Mouse (Mus musculus) midbrain, embryonic 13.5 days (tissue): ENCODE data around the gene Pip5k1a. TPM values are rescaled to one million over a fixed set of nuclear protein-coding genes. Genes with fewer than 3 reads are reported as not detected.

Experiments
- ATAC-seq: fragments of 200-750 bp; cut with Nextera tagmentation; 2 replicates; pipeline ENCODE4 v1.8.0; 2017; ENCODE audit warnings: mild to moderate bottlenecking, moderate TSS enrichment, moderate library complexity
- H3K27ac ChIP-seq: fragments of 300-500 bp; sonication (generic); 2 replicates; pipeline ENCODE4 v1.5.1; 2015; ENCODE audit warnings: inconsistent platforms, mild to moderate bottlenecking, moderate library complexity
- H3K27me3 ChIP-seq: fragments of 300-500 bp; sonication (generic); 2 replicates; pipeline ENCODE4 v1.6.1; 2015; ENCODE audit warnings: mild to moderate bottlenecking, inconsistent platforms
- H3K36me3 ChIP-seq: fragments of 300-500 bp; sonication (generic); 2 replicates; pipeline ENCODE4 v1.6.1; 2015; ENCODE audit warnings: mild to moderate bottlenecking, inconsistent platforms
- H3K4me1 ChIP-seq: fragments of 300-500 bp; sonication (generic); replicated peaks from 2 replicates; pipeline ENCODE4 v1.6.1; 2015; ENCODE audit warnings: inconsistent platforms
- H3K4me2 ChIP-seq: fragments of 300-500 bp; sonication (generic); replicated peaks from 2 replicates; pipeline ENCODE4 v1.6.1; 2015; ENCODE audit warnings: moderate library complexity, mild to moderate bottlenecking, inconsistent platforms
- H3K4me3 ChIP-seq: fragments of 300-500 bp; sonication (generic); replicated peaks from 2 replicates; pipeline ENCODE4 v1.5.1; 2015; ENCODE audit warnings: mild to moderate bottlenecking, inconsistent platforms
- H3K9ac ChIP-seq: fragments of 300-500 bp; sonication (generic); replicated peaks from 2 replicates; pipeline ENCODE4 v1.6.1; 2015; ENCODE audit warnings: mild to moderate bottlenecking, inconsistent platforms
- H3K9me3 ChIP-seq: fragments of 300-500 bp; sonication (generic); 2 replicates; pipeline ENCODE4 v1.6.1; 2016; ENCODE audit warnings: mild to moderate bottlenecking, inconsistent platforms
- WGBS: fragments of 180-500 bp; shearing (Covaris S2); methylation state at CpG from one replicate; pipeline ENCODE4 v1.1.7; 2015; 5-methylcytosine and 5-hydroxymethylcytosine counted together
- polyA plus RNA-seq: library from polyadenylated mRNA; unstranded; fragments of >200 nt; fragmentation: Nextera tagmentation; extraction: Ambion mirVana; gene quantifications from 2 replicates; pipeline ENCODE4 v1.2.1, GENCODE M21; 2015

Pip5k1a gene
- polyA plus RNA-seq, 1 experiment from 2014 or later: 20.5 TPM

DNA sequence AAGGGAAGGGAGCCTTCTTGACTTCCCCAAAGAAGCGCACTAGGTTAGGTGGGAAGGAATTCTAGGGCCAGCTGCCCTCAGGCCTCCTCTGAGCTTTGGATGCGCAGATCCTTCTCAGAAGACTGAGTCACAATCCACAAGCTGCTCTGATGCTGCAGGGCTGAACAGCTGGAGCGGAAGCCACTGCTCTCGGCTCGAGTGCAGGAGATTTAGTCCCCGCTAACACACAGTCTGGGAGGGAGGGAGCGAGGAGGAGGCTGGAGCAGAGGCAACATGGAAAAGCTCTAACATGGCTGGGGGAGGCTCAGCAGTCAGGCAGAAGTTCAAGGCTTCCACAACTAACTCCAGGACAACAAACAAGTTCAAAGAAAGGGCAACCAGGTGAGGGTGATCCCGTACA is 48.7 kb downstream of the Pip5k1a start:
- Histone ChIP-seq H3K4me1 (peaks cover 6% of the 10 kb centered on the region; the same call in 1 of the 2 replicates), H3K36me3 (peaks cover 55% of the 10 kb centered on the region)
- 74% methylated on average over 8 of the region's 8 CpGs for WGBS

GRCm38 (mm10) chr3:95056275-95056674 is 50.5 kb downstream of the Pip5k1a start:
- Histone ChIP-seq H3K36me3 (peaks cover 37% of the 10 kb centered on the region), H3K27ac (no peak overlapping the region), H3K27me3 (no peaks in the 10 kb centered on the region), H3K9me3 (no peaks in the 10 kb centered on the region), H3K4me2 (no peak overlapping the region), H3K4me3 (no peak overlapping the region), H3K4me1 (peaks cover 6% of the 10 kb centered on the region; the same call in 1 of the 2 replicates), H3K9ac (no peak overlapping the region)
- WGBS: 96% methylated on average over 7 of the region's 7 CpGs
- no peak for ATAC-seq

More for the DNA sequence above, 48.7 kb downstream of the Pip5k1a start:
- H3K4me2 ChIP-seq: no peak overlapping the region
- H3K9ac ChIP-seq: no peak overlapping the region
- H3K4me3 ChIP-seq: no peak overlapping the region
- H3K27ac ChIP-seq: no peak overlapping the region
- no peaks in the 10 kb centered on the region for H3K9me3 ChIP-seq
- H3K27me3 ChIP-seq: no peaks in the 10 kb centered on the region
- no peak for ATAC-seq

- Histone ChIP-seq H3K9me3 (no peaks in the 10 kb centered on the region), H3K4me1 (peaks cover 6% of the 10 kb centered on the region; the same call in 1 of the 2 replicates), H3K9ac (no peak overlapping the region), H3K36me3 (peaks cover 21% of the 10 kb centered on the region), H3K4me3 (no peak overlapping the region), H3K27me3 (no peaks in the 10 kb centered on the region), H3K27ac (0 out of 2 replicates have a peak overlapping the region, but pooled peaks have one; percentile 39), H3K4me2 (no peak overlapping the region)
- no peak for ATAC-seq
- WGBS: 54% methylated on average over 10 of the region's 10 CpGs
These were observed 52.1 kb downstream of the Pip5k1a start for GRCm38 (mm10) chr3:95054481-95055260.

GRCm38 (mm10) chr3:95053701-95054100 is 53.0 kb downstream of the Pip5k1a start:
- 59% methylated on average over 3 of the region's 3 CpGs for WGBS
- H3K4me2 ChIP-seq: no peak overlapping the region
- no peaks in the 10 kb centered on the region for H3K9me3 ChIP-seq
- H3K36me3 ChIP-seq: peaks cover 12% of the 10 kb centered on the region
- H3K4me1 ChIP-seq: peaks cover 6% of the 10 kb centered on the region; the same call in 1 of the 2 replicates
- peak; percentile 56; the same call in 1 of the 2 replicates for ATAC-seq
- H3K27me3 ChIP-seq: no peaks in the 10 kb centered on the region
- no peak overlapping the region for H3K27ac ChIP-seq
- H3K9ac ChIP-seq: no peak overlapping the region
- H3K4me3 ChIP-seq: no peak overlapping the region

DNA sequence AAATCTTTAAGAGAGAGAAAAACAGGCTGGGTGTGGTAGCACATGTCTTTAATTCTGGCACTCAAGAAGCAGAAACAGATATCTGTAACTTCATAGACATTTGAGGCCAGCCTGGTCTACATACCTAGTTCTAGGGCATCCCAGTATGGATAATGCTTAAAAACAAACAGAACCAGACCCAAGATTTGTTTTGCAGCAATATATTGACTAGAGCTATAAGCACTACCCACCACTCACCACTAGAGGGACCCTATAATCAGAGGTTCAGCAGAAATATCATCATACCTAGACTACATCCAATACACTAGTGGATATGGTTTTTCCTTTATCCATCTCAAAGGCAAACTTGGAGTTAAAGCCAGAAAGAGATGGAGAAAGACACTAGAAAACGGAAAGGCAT is 53.8 kb downstream of the Pip5k1a start:
- H3K27ac ChIP-seq: no peak overlapping the region
- no peak overlapping the region for H3K9ac ChIP-seq
- H3K27me3 ChIP-seq: no peaks in the 10 kb centered on the region
- ATAC-seq: no peak
- H3K4me3 ChIP-seq: no peak overlapping the region
- H3K9me3 ChIP-seq: no peaks in the 10 kb centered on the region
- H3K36me3 ChIP-seq: peaks cover 6% of the 10 kb centered on the region
- no peak overlapping the region for H3K4me2 ChIP-seq
- peaks cover 6% of the 10 kb centered on the region; the same call in 1 of the 2 replicates for H3K4me1 ChIP-seq
- 59% methylated on average over 1 of the region's 1 CpGs for WGBS

DNA sequence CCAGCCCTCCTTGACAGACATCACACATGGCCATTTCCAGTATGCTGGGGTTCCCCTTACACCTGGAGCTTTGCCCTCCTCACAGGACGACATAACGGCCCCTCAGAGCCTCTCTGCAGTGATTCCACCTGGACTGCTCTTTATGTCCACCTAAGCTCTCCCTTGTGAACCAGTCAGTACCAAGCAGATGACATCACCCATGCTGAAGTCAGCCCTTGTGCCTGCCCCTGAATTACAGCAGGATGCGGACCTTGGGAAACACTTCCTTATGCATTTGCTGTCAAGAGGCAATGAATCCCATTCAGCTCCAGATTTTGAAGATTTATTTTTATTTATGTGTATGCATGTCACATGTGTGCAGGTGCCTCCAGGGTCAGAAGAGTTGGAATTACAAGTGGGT is 58.8 kb downstream of the Pip5k1a start:
- Histone ChIP-seq H3K4me1 (peaks cover under 1% of the 10 kb centered on the region), H3K27me3 (no peaks in the 10 kb centered on the region), H3K9me3 (no peaks in the 10 kb centered on the region), H3K27ac (no peak overlapping the region), H3K9ac (0 out of 2 replicates have a peak overlapping the region, but pooled peaks have one; percentile 19), H3K4me3 (no peak overlapping the region), H3K4me2 (no peak overlapping the region), H3K36me3 (no peaks in the 10 kb centered on the region)
- WGBS: 78% methylated on average over 3 of the region's 3 CpGs
- ATAC-seq: no peak

GRCm38 (mm10) chr3:95046462-95047057 is 60.2 kb downstream of the Pip5k1a start:
- H3K27ac ChIP-seq: no peak overlapping the region
- no peaks in the 10 kb centered on the region for H3K9me3 ChIP-seq
- H3K4me3 ChIP-seq: no peak overlapping the region
- no peak overlapping the region for H3K4me2 ChIP-seq
- no peak for ATAC-seq
- no peaks in the 10 kb centered on the region for H3K36me3 ChIP-seq
- no peaks in the 10 kb centered on the region for H3K27me3 ChIP-seq
- no peak overlapping the region for H3K9ac ChIP-seq
- peaks cover 6% of the 10 kb centered on the region for H3K4me1 ChIP-seq
- WGBS: 93% methylated on average over 11 of the region's 11 CpGs

DNA sequence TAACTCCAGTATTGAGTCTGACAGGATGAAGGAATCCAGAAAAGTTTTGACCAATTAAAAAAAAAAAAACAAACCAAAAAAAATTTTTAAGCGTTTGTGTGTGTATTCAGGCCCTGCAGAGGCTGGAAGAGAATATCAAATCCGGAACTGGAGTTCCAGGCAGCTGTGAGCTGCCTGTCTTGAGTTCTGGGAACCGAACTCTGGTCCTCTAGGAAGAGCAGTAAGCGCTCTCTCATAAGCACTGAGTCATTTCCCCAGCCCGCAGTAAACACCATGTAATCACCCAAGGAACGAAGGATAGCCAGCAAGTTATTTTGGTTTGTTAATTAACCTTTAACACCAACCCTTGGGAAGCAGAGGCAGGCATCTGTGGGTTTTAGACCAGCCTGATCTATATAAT is 63.5 kb downstream of the Pip5k1a start:
- Histone ChIP-seq H3K27ac (no peak overlapping the region), H3K4me2 (no peak overlapping the region), H3K9ac (no peak overlapping the region), H3K9me3 (no peaks in the 10 kb centered on the region), H3K27me3 (no peaks in the 10 kb centered on the region), H3K4me1 (peaks cover 11% of the 10 kb centered on the region), H3K36me3 (peaks cover 6% of the 10 kb centered on the region), H3K4me3 (no peak overlapping the region)
- no peak for ATAC-seq
- 76% methylated on average over 6 of the region's 6 CpGs for WGBS

GRCm38 (mm10) chr3:95042838-95043229 is 63.9 kb downstream of the Pip5k1a start:
- peak overlapping the region; percentile 61 for H3K27ac ChIP-seq
- no peak overlapping the region for H3K9ac ChIP-seq
- peaks cover 10% of the 10 kb centered on the region for H3K36me3 ChIP-seq
- peaks cover 11% of the 10 kb centered on the region for H3K4me1 ChIP-seq
- peak; percentile 72 for ATAC-seq
- H3K4me3 ChIP-seq: peak overlapping the region; percentile 78
- H3K9me3 ChIP-seq: no peaks in the 10 kb centered on the region
- WGBS: 33% methylated on average over 7 of the region's 7 CpGs
- H3K27me3 ChIP-seq: no peaks in the 10 kb centered on the region
- peak overlapping the region; percentile 52 for H3K4me2 ChIP-seq

GRCm38 (mm10) chr3:95042166-95042837 is 64.4 kb downstream of the Pip5k1a start, which contains the start of gene Psmd4:
Gene Psmd4 (minus strand): TSS chr3:95042614.
- Histone ChIP-seq H3K4me2 (peak within 1 kb of the TSS; percentile 78), H3K9ac (peak within 1 kb of the TSS; percentile 83), H3K27me3 (no peaks in the 10 kb centered on the region), H3K4me1 (peaks cover 11% of the 10 kb centered on the region), H3K36me3 (peaks cover 13% of the 10 kb centered on the region), H3K4me3 (peak within 1 kb of the TSS; percentile 78), H3K9me3 (no peaks in the 10 kb centered on the region), H3K27ac (peak within 1 kb of the TSS; percentile 61)
- ATAC-seq: peak; percentile 100
- WGBS: under 1% methylated on average over 36 of the region's 36 CpGs

- no peaks in the 10 kb centered on the region for H3K27me3 ChIP-seq
- H3K27ac ChIP-seq: no peak overlapping the region
- H3K4me2 ChIP-seq: peak overlapping the region; percentile 78
- ATAC-seq: no peak
- peaks cover 18% of the 10 kb centered on the region for H3K36me3 ChIP-seq
- peaks cover 11% of the 10 kb centered on the region for H3K4me1 ChIP-seq
- peak overlapping the region; percentile 83 for H3K9ac ChIP-seq
- WGBS: 14% methylated on average over 3 of the region's 3 CpGs
- H3K4me3 ChIP-seq: peak overlapping the region; percentile 78
- H3K9me3 ChIP-seq: no peaks in the 10 kb centered on the region
These were observed 65.1 kb downstream of the Pip5k1a start for GRCm38 (mm10) chr3:95041625-95042024.

GRCm38 (mm10) chr3:95029953-95030352 is 76.8 kb downstream of the Pip5k1a start:
- H3K27ac ChIP-seq: no peak overlapping the region

More at GRCm38 (mm10) chr3:95029953-95030352, 76.8 kb downstream of the Pip5k1a start:
- no peak for ATAC-seq
- no peaks in the 10 kb centered on the region for H3K27me3 ChIP-seq
- H3K36me3 ChIP-seq: peaks cover 53% of the 10 kb centered on the region
- H3K4me2 ChIP-seq: no peak overlapping the region
- H3K9me3 ChIP-seq: no peaks in the 10 kb centered on the region
- H3K9ac ChIP-seq: no peak overlapping the region
- WGBS: 73% methylated on average over 3 of the region's 3 CpGs
- no peak overlapping the region for H3K4me3 ChIP-seq
- peaks cover 6% of the 10 kb centered on the region for H3K4me1 ChIP-seq
